Mouse (Mus musculus) neural tube, embryonic 14.5 days (tissue): ENCODE measurements around the gene Gm12216. TPM values are rescaled to one million over a fixed set of nuclear protein-coding genes. Genes with fewer than 3 reads are reported as not detected.

Experiments used
- ATAC-seq: fragments of 200-750 bp; cut with Nextera tagmentation; 2 replicates; pipeline ENCODE4 v1.8.0; 2017; ENCODE audit warnings: low read depth, mild to moderate bottlenecking, moderate TSS enrichment, moderate library complexity
- H3K27ac ChIP-seq: fragments of 300-500 bp; sonication (generic); 2 replicates; pipeline ENCODE4 v1.5.1; 2014; ENCODE audit warnings: low read depth, mild to moderate bottlenecking, control low read depth, low read length, moderate library complexity, mixed read lengths
- H3K27me3 ChIP-seq: fragments of 300-500 bp; sonication (generic); 2 replicates; pipeline ENCODE4 v1.6.1; 2014; ENCODE audit warnings: low read length; ENCODE audit not compliant: control insufficient read depth, insufficient read depth
- H3K36me3 ChIP-seq: fragments of 300-500 bp; sonication (generic); 2 replicates; pipeline ENCODE4 v1.6.1; 2014; ENCODE audit warnings: low read length, mixed read lengths; ENCODE audit not compliant: control insufficient read depth, insufficient read depth
- H3K4me1 ChIP-seq: fragments of 300-500 bp; sonication (generic); 2 replicates; pipeline ENCODE4 v1.6.1; 2014; ENCODE audit warnings: low read length; ENCODE audit not compliant: control insufficient read depth, insufficient read depth
- H3K4me2 ChIP-seq: fragments of 300-500 bp; sonication (generic); 2 replicates; pipeline ENCODE4 v1.6.1; 2014; ENCODE audit warnings: mild to moderate bottlenecking, low read depth, low read length, control low read depth
- H3K4me3 ChIP-seq: fragments of 300-500 bp; sonication (generic); 2 replicates; pipeline ENCODE4 v1.5.1; 2014; ENCODE audit warnings: low read depth, low read length, control low read depth, mixed read lengths
- H3K9ac ChIP-seq: fragments of 300-500 bp; sonication (generic); replicated peaks from 2 replicates; pipeline ENCODE4 v1.6.1; 2014; ENCODE audit warnings: low read depth, mild to moderate bottlenecking, control low read depth, low read length, mixed read lengths
- H3K9me3 ChIP-seq: fragments of 300-500 bp; sonication (generic); 2 replicates; pipeline ENCODE4 v1.6.1; 2016; ENCODE audit warnings: low read length; ENCODE audit not compliant: control insufficient read depth
- WGBS: fragments of 180-500 bp; shearing (Covaris S2); extraction: QIAGEN DNeasy Blood & Tissue Kit; methylation state at CpG from one replicate; pipeline ENCODE4 v1.1.7; 2014; 5-methylcytosine and 5-hydroxymethylcytosine counted together
- polyA plus RNA-seq: library from polyadenylated mRNA; unstranded; fragments of >200 nt; fragmentation: Nextera tagmentation; extraction: Ambion mirVana; gene quantifications from 2 replicates; pipeline ENCODE4 v1.2.1, GENCODE M21; 2014

Gene Gm12216
- polyA plus RNA-seq, 1 experiment from 2014 or later: 0.44 TPM

DNA sequence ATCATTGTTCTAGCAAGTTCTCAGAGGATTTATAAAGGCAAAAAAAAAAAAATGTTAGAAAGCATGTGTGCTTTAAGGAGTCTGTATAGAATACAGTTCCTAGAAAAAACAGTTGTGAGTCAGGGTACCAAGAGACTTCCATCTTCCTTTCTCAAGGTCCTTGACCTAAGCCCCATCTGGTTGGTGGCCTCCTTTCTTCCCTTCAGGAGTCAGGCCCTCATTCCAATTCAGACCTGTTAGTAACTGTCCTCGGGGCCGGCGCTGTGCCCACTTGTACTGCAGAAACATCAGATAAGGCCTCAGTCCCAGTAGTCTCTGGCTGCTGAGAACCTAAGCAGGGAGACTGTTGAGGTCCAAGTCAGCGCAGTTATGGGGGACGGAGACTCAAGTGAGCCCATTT, 86.0 kb downstream of the Gm12216 start, which contains the start of gene Gm17334:
Gene Gm17334 (minus strand): TSS at position 101 of the 400 bp plus-strand sequence.
- H3K9me3 ChIP-seq: no peaks in the 10 kb centered on the region
- no peak within 1 kb of the TSS for H3K27ac ChIP-seq
- H3K27me3 ChIP-seq: peaks cover 7% of the 10 kb centered on the region
- no peak within 1 kb of the TSS for H3K4me3 ChIP-seq
- 94% methylated on average over 5 of the region's 5 CpGs for WGBS
- no peaks in the 10 kb centered on the region for H3K4me1 ChIP-seq
- no peaks in the 10 kb centered on the region for H3K36me3 ChIP-seq
- H3K4me2 ChIP-seq: no peak within 1 kb of the TSS
- H3K9ac ChIP-seq: no peak within 1 kb of the TSS
- ATAC-seq: no peak

- 78% methylated on average over 9 of the region's 9 CpGs for WGBS
- H3K4me3 ChIP-seq: no peak overlapping the region
- no peaks in the 10 kb centered on the region for H3K9me3 ChIP-seq
- H3K36me3 ChIP-seq: no peaks in the 10 kb centered on the region
- no peak overlapping the region for H3K9ac ChIP-seq
- H3K4me2 ChIP-seq: no peak overlapping the region
- no peaks in the 10 kb centered on the region for H3K4me1 ChIP-seq
- H3K27me3 ChIP-seq: peaks cover 7% of the 10 kb centered on the region
- no peak for ATAC-seq
- H3K27ac ChIP-seq: no peak overlapping the region
Observed at GRCm38 (mm10) chr11:53772536-53772935, 86.5 kb downstream of the Gm12216 start.

GRCm38 (mm10) chr11:53771001-53771744, 87.9 kb downstream of the Gm12216 start:
- H3K4me3 ChIP-seq: no peak overlapping the region; the same call in 1 of the 2 replicates
- peaks cover 7% of the 10 kb centered on the region for H3K27me3 ChIP-seq
- no peaks in the 10 kb centered on the region for H3K9me3 ChIP-seq
- H3K36me3 ChIP-seq: no peaks in the 10 kb centered on the region
- 81% methylated on average over 11 of the region's 11 CpGs for WGBS
- no peaks in the 10 kb centered on the region for H3K4me1 ChIP-seq
- H3K27ac ChIP-seq: no peak overlapping the region
- no peak overlapping the region for H3K9ac ChIP-seq
- H3K4me2 ChIP-seq: peak overlapping the region; percentile 98; the same call in 1 of the 2 replicates
- no peak for ATAC-seq

- ATAC-seq: peak; percentile 83
- Histone ChIP-seq H3K4me2 (peak overlapping the region; percentile 98), H3K9me3 (no peaks in the 10 kb centered on the region), H3K27ac (no peak overlapping the region), H3K4me3 (peak overlapping the region; percentile 70), H3K36me3 (no peaks in the 10 kb centered on the region), H3K9ac (peak overlapping the region; percentile 52), H3K4me1 (no peaks in the 10 kb centered on the region), H3K27me3 (peaks cover 7% of the 10 kb centered on the region)
- WGBS: 1% methylated on average over 75 of the region's 75 CpGs
Observed at GRCm38 (mm10) chr11:53770125-53770791, 88.8 kb downstream of the Gm12216 start.

DNA sequence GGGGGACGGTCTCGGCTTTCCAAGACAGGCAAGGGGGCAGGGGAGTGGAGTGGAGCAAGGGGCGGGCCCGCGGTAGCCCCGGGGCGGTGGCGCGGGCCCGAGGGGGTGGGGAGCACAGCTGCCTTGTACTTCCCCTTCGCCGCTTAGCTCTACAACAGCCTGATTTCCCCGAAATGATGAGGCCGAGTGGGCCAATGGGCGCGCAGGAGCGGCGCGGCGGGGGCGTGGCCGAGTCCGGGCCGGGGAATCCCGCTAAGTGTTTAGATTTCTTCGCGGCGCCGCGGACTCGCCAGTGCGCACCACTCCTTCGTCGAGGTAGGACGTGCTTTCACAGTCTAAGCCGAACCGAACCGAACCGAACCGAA, 89.3 kb downstream of the Gm12216 start, which contains the start of gene Irf1:
Gene Irf1 (plus strand): TSS at position 255 of the 365 bp plus-strand sequence.
- WGBS: 0% methylated on average over 34 of the region's 40 CpGs
- Histone ChIP-seq H3K4me2 (peak within 1 kb of the TSS; percentile 98), H3K4me3 (peak within 1 kb of the TSS; percentile 70), H3K4me1 (no peaks in the 10 kb centered on the region), H3K27me3 (peaks cover 7% of the 10 kb centered on the region), H3K27ac (no peak within 1 kb of the TSS), H3K9ac (peak within 1 kb of the TSS; percentile 52), H3K9me3 (no peaks in the 10 kb centered on the region), H3K36me3 (no peaks in the 10 kb centered on the region)
- ATAC-seq: peak; percentile 95

DNA sequence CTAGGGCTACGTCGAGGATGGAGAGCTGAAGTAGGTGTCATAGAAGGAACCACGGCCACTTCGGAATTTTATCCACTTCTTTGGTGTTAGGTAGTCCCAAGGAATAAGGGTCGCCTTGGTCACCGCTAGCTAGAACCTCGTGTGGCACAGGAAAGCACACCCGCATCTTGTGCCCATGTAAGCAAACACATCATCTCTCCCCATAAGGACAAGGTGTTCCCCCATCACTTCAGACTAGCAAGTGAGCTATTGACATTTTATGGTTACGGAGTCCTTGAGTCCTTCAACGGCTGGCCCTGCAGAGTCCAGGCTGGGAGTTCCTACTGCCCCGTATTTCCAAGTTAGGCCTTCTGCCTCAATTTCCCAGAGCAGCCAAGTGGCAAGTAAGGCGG, 89.9 kb downstream of the Gm12216 start:
- Histone ChIP-seq H3K9ac (no peak overlapping the region), H3K27ac (no peak overlapping the region), H3K9me3 (no peaks in the 10 kb centered on the region), H3K36me3 (no peaks in the 10 kb centered on the region), H3K27me3 (peaks cover 7% of the 10 kb centered on the region), H3K4me1 (no peaks in the 10 kb centered on the region), H3K4me3 (peak overlapping the region; percentile 70; the same call in 1 of the 2 replicates), H3K4me2 (peak overlapping the region; percentile 98; the same call in 1 of the 2 replicates)
- no peak for ATAC-seq
- WGBS: 56% methylated on average over 12 of the region's 12 CpGs

- no peak for ATAC-seq
- no peak overlapping the region for H3K4me3 ChIP-seq
- peaks cover 9% of the 10 kb centered on the region for H3K27me3 ChIP-seq
- no peaks in the 10 kb centered on the region for H3K36me3 ChIP-seq
- no peak overlapping the region for H3K27ac ChIP-seq
- no peak overlapping the region for H3K9ac ChIP-seq
- no peak overlapping the region for H3K4me2 ChIP-seq
- 81% methylated on average over 13 of the region's 13 CpGs for WGBS
- H3K4me1 ChIP-seq: peaks cover 1% of the 10 kb centered on the region
- no peaks in the 10 kb centered on the region for H3K9me3 ChIP-seq
Observed at GRCm38 (mm10) chr11:53768422-53769184, 90.5 kb downstream of the Gm12216 start.

DNA sequence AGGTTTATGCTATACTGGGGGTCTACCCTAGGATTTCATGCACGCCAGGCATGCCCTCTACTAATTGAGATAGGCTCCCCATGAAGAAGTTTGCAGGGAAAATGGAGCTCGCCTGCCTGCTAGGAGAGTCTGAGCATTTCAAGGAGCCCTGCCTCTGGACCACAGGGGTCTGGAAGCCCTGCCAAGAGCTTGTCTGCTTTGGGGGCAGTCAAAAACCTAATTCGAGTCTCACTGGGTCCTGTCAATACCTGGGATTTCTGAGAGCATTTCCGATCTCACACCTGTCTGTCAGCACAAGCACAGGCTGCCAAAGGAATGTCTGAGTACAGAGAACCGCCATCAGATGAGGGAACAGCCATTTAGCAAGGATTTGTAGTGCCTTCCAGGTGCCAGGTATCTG, 94.5 kb downstream of the Gm12216 start:
- Histone ChIP-seq H3K36me3 (no peaks in the 10 kb centered on the region), H3K9ac (no peak overlapping the region), H3K27me3 (peaks cover 15% of the 10 kb centered on the region), H3K9me3 (no peaks in the 10 kb centered on the region), H3K4me2 (no peak overlapping the region), H3K4me1 (peaks cover 10% of the 10 kb centered on the region), H3K4me3 (no peak overlapping the region), H3K27ac (no peak overlapping the region)
- no peak for ATAC-seq
- WGBS: 57% methylated on average over 5 of the region's 5 CpGs
